Mouse (Mus musculus) heart, postnatal 0 days (tissue): ENCODE measurements at regions not wholly inside any gene's neighbourhood (a gene's known extent, or its start where the extent isn't known, plus 50 kb on each side); places are given as distances from the start of the nearest gene placed in this dataset.

ENCODE experiments used
- CTCF ChIP-seq: IDR thresholded peaks from 2 replicates; pipeline ENCODE4 v1.5.1; 2016; ENCODE audit warnings: antibody characterized with exemption, control low read depth, low read depth
- EP300 ChIP-seq: IDR thresholded peaks from 2 replicates; pipeline ENCODE4 v1.6.1; 2016; ENCODE audit warnings: antibody characterized with exemption, low read depth

GRCm38 (mm10) chr12:80013904-80014597 lies 98.8 kb downstream of the Zfp36l1 start:
- TF ChIP-seq CTCF, result no peak
- TF ChIP-seq EP300, result no peak
